Mouse (Mus musculus) heart, adult 2 months (tissue): Measurements from ENCODE around the gene Sinhcaf. TPM values are rescaled to one million over a fixed set of nuclear protein-coding genes. Genes with fewer than 3 reads are reported as not detected.
A peak's percentile ranks its signal among the peaks of the same experiment; 100 is the strongest.

ENCODE experiments used
- DNase-seq, 2 experiments: peaks; one replicate each; pipeline ENCODE4 v3.0.0; 2021
- H3K27ac ChIP-seq: fragments of 200-600 bp; 2 replicates; pipeline ENCODE4 v1.8.1; 2022
- H3K27me3 ChIP-seq: fragments of 200-500 bp; 2 replicates; pipeline ENCODE4 v1.6.1; 2012; ENCODE audit warnings: mild to moderate bottlenecking, low read length, inconsistent platforms, mixed read lengths; ENCODE audit not compliant: control insufficient read depth, insufficient read depth
- H3K36me3 ChIP-seq: fragments of 200-500 bp; 2 replicates; pipeline ENCODE4 v1.6.1; 2012; ENCODE audit warnings: low read length, inconsistent platforms; ENCODE audit not compliant: control insufficient read depth, insufficient read depth
- H3K4me1 ChIP-seq: fragments of 200-500 bp; 2 replicates; pipeline ENCODE4 v1.6.1; 2011; ENCODE audit warnings: low read length; ENCODE audit not compliant: control insufficient read depth, insufficient read depth
- H3K4me3 ChIP-seq: fragments of 200-600 bp; 2 replicates; pipeline ENCODE4 v1.8.1; 2022
- H3K79me2 ChIP-seq: fragments of 200-500 bp; replicated peaks from 2 replicates; pipeline ENCODE4 v1.6.1; 2012; ENCODE audit warnings: mild to moderate bottlenecking, inconsistent platforms, low read length, moderate library complexity, mixed read lengths; ENCODE audit not compliant: control insufficient read depth, insufficient read depth
- H3K9ac ChIP-seq: fragments of 200-500 bp; 2 replicates; pipeline ENCODE4 v1.6.1; 2012; ENCODE audit warnings: low read depth, mild to moderate bottlenecking, control low read depth, inconsistent platforms, low read length, mixed read lengths
- CTCF ChIP-seq: fragments of 200-600 bp; IDR thresholded peaks from 2 replicates; pipeline ENCODE4 v1.8.1; 2022; ENCODE audit warnings: antibody characterized with exemption, mild to moderate bottlenecking, moderate library complexity
- EP300 ChIP-seq: fragments of 200-500 bp; IDR thresholded peaks from 2 replicates; pipeline ENCODE4 v1.6.1; 2011; ENCODE audit warnings: low read depth, low read length, control low read depth; ENCODE audit not compliant: insufficient read depth
- POLR2A ChIP-seq: fragments of 200-500 bp; IDR thresholded peaks from 2 replicates; pipeline ENCODE4 v1.6.1; 2011; ENCODE audit warnings: mild to moderate bottlenecking, low read depth, low read length, control low read depth; ENCODE audit not compliant: insufficient read depth
- WGBS: fragments of 180-500 bp; shearing (Covaris S2); methylation state at CpG from one replicate; pipeline ENCODE4 v1.1.7; 2018; 5-methylcytosine and 5-hydroxymethylcytosine counted together
- intact Hi-C: fragments of 180-260 bp; cut with DNase I; formaldehyde crosslinking; loops from one replicate; pipeline ENCODE4 v1.15.1; 2025
- polyA plus RNA-seq: library from polyadenylated mRNA; depleted of rRNA; stranded (reverse); fragments of >200 nt; gene quantifications from 2 replicates; pipeline ENCODE4 v1.2.3, GENCODE M21; 2012
- total RNA-seq, 2 experiments: library from RNA; stranded (reverse); gene quantifications; 2 replicates each; pipeline ENCODE4 v1.2.3; 2021

Gene Sinhcaf
- total and polyA plus RNA-seq, 3 experiments = 1.3 to 5.0 (median 2.7) TPM

DNA sequence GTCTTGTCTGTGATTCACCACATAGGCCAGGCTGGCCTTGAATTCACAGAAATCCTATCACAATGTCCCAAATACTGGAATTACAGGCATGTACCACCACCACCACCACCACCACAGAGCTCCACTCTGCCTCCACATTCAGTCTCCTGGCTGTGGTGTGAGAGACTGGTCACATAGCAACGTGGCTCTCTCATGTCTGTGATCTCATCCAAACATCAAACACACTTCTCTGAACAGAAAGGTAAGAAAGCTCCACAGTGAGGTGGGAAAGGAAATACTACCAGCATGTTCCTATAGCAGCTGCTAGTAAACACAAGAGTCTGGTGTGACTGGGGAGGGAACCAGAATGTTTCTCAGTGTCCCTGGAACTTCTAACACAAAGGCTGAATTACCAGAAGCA lies 15.0 kb upstream of the Sinhcaf start:
- no peak for DNase-seq
- no peaks in the 10 kb centered on the region for H3K27me3 ChIP-seq
- H3K27ac ChIP-seq = no peak overlapping the region
- H3K36me3 ChIP-seq = no peaks in the 10 kb centered on the region
- 55% methylated on average over 1 of the region's 1 CpGs for WGBS
- no peaks in the 10 kb centered on the region for H3K79me2 ChIP-seq
- no peak for TF ChIP-seq EP300
- no peak for TF ChIP-seq CTCF
- TF ChIP-seq POLR2A = no peak
- no peak overlapping the region for H3K9ac ChIP-seq
- intact Hi-C loops = no loop called here
- H3K4me1 ChIP-seq = no peaks in the 10 kb centered on the region
- no peak overlapping the region for H3K4me3 ChIP-seq

DNA sequence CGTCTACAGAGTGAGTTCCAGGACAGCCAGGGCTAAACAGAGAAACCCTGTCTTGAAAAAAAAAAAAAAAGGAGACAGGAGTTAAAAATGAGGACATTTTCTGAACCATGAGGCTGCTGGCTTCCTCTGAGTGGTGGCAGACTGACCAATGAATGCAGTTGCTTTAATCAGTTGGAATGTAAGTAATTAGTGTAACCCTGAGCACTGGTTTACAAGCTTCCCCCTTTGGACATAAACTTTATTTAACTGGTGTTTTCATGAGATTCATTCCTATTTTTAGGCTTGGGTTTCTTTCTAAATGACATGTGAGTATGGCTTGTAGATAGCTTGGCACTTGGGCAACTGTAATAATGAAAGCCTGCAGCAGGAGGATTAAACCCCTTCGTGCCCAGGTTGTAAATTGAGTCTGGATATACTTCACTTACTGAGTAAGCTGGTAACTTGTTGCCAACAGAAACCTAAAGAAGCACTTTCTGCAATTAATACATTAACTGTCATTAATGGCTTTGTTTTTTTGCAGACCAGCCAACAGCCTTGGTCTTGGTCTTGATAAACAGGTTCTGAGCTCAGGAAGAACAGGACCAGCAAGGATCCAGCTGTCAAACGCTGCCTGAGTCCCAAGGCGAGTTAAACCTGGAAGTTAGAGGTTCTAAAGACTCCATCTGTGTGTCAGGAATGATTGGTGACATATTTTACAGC lies 13.4 kb upstream of the Sinhcaf start:
- TF ChIP-seq EP300 (no peak), CTCF (no peak), POLR2A (no peak)
- no peaks in the 10 kb centered on the region for H3K27me3 ChIP-seq
- no peak overlapping the region for H3K4me3 ChIP-seq
- 60% methylated on average over 4 of the region's 4 CpGs for WGBS
- H3K27ac ChIP-seq = no peak overlapping the region
- H3K4me1 ChIP-seq = no peaks in the 10 kb centered on the region
- no peaks in the 10 kb centered on the region for H3K36me3 ChIP-seq
- no peak overlapping the region for H3K9ac ChIP-seq
- intact Hi-C loops = no loop called here
- no peaks in the 10 kb centered on the region for H3K79me2 ChIP-seq
- DNase-seq = no peak

DNA sequence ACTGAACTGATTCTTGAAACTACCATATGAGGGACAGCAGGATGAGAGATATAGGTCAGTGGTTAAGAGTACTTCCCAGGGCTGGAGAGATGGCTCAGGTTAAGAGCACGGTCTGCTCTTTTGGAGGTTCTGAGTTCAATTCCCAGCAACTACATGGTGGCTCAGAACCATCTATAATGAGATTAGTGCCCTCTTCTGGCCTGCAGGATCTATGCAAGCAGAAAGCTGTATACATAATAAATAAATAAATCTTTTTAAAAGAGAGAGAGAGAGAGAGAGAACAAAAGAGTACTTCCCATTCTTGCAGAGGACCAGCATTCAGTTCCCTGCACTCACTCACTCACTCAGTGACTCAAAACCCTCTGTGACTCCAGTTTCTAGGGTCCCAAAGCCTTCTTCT lies 12.4 kb upstream of the Sinhcaf start:
- intact Hi-C loops = no loop called here
- DNase-seq = no peak
- 88% methylated on average over 1 of the region's 1 CpGs for WGBS
- TF ChIP-seq CTCF = peak; percentile 30
- no peak for TF ChIP-seq EP300
- Histone ChIP-seq H3K4me1 (no peaks in the 10 kb centered on the region), H3K4me3 (no peak overlapping the region), H3K79me2 (no peaks in the 10 kb centered on the region), H3K27ac (no peak overlapping the region), H3K36me3 (no peaks in the 10 kb centered on the region), H3K9ac (no peak overlapping the region), H3K27me3 (no peaks in the 10 kb centered on the region)

DNA sequence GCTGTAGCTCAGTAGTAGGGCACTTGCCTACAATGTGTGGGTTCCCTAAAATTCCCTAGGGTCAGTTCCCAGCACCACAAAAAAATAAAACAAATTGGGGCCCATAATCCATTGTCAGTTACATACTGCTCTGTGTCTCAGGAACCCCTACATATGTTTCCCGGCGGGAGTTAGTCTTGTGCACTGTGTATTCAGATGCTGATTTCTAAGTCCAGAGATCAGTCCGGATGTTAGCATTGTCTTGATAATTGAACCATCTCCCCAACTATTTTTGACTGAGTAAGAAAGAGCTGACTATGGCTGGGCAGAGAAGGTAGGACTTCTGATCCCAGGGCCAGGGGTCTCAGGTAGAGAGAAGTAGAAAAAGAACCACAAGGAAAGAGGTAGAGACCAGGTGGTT lies 10.8 kb upstream of the Sinhcaf start:
- no peaks in the 10 kb centered on the region for H3K36me3 ChIP-seq
- 90% methylated on average over 3 of the region's 3 CpGs for WGBS
- no peaks in the 10 kb centered on the region for H3K27me3 ChIP-seq
- H3K9ac ChIP-seq = no peak overlapping the region
- no peaks in the 10 kb centered on the region for H3K4me1 ChIP-seq
- intact Hi-C loops = no loop called here
- TF ChIP-seq POLR2A (no peak), EP300 (no peak), CTCF (no peak)
- H3K79me2 ChIP-seq = no peaks in the 10 kb centered on the region
- no peak overlapping the region for H3K27ac ChIP-seq
- H3K4me3 ChIP-seq = no peak overlapping the region
- DNase-seq = no peak

DNA sequence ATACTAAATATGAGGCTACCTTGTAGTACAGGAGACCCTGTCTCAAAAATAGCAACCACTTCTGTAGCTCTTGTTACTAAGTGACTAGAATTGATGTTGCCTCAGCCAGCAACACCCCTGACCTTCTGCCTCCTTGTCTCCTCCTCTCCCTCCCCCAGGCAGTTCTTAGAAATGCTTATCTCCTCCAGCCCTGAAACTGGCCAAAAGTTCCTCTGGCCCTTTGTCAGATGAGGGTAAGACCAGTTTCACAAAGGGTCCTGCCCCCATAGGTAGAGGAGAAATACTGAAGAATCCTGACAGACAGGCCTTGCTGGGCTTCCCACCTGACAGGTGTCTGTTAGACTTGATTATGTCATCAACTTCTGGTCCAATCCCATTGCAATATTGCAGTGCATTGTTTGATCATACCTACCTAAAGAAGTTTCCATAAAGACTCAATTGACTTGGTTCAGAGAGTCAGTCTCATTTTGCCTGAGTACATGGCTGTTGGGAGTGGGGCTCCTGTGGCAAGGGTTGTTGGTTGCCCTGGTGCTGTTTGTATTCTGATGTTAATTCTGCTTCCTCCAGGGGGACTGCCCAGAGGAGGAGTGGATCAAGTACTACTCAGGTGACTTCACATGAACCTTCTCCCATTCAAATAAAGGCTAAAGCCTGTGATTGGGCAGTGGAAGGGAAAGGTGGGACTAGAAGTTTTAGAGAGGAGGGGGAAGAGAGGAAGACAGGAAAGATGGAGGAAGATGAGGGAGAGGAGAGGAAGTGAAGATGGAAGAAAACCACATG lies 9.6 kb upstream of the Sinhcaf start:
- H3K27me3 ChIP-seq = no peaks in the 10 kb centered on the region
- no peaks in the 10 kb centered on the region for H3K4me1 ChIP-seq
- no peaks in the 10 kb centered on the region for H3K79me2 ChIP-seq
- TF ChIP-seq CTCF (no peak), POLR2A (no peak), EP300 (no peak)
- H3K27ac ChIP-seq = no peak overlapping the region
- intact Hi-C loops = no loop called here
- H3K36me3 ChIP-seq = no peaks in the 10 kb centered on the region
- no peak overlapping the region for H3K9ac ChIP-seq
- H3K4me3 ChIP-seq = no peak overlapping the region
- no peak for DNase-seq

DNA sequence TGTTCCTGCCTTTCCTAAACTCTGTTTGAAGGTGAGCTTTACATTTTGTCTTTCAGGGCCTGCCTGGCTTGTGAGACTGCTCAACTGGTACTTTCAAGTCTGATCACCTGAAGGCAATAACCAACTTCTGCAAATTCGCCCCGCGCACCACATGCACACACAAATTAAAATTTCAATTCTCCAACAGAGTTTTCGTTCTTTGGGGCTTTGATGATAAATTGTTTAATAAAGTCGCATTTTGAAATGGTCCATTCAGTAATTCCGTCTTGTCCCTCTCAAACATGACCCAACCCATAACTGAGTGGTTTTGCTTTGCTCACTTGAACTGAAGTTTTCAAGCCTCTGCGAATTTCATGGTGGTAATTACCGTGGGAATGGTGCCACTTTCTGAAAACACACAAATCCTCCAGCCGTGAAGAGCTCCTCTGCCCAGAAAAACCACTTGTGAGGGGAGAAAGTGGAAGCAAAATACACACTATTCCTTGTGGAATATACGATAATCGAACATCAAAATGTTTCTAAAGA lies 676 bp upstream of the Sinhcaf start:
- Histone ChIP-seq H3K27me3 (no peaks in the 10 kb centered on the region), H3K79me2 (no peaks in the 10 kb centered on the region), H3K27ac (peak overlapping the region; percentile 69), H3K36me3 (no peaks in the 10 kb centered on the region), H3K4me3 (peak overlapping the region; percentile 86), H3K9ac (no peak overlapping the region), H3K4me1 (no peaks in the 10 kb centered on the region)
- intact Hi-C loops = loop anchor here (2.0 to 10.0 kb wide), 6 partner anchors 50 to 368 kb away; partner anchors contain the start of genes Amn1, Caprin2, Dennd5b and Ipo8
- DNase-seq = no peak
- WGBS = 36% methylated on average over 11 of the region's 11 CpGs
- TF ChIP-seq CTCF (no peak), POLR2A (no peak)
